Mouse (Mus musculus): Measurements from ENCODE around the gene Terf2. TPM values are rescaled to one million over a fixed set of nuclear protein-coding genes. Genes with fewer than 3 reads are reported as not detected.

Gene Terf2
- 14.8 and 15.1 TPM in 2 replicates for polyA plus RNA-seq (2014; fragmentation: Nextera tagmentation; extraction: Ambion mirVana)

GRCm38 (mm10) chr8:107096366-107097036 lies at the start of gene Terf2:
Gene Terf2 (minus strand): TSS chr8:107096547.
- Histone ChIP-seq H3K27me3 (replicated peaks; ENCODE audit: control insufficient read depth, insufficient read depth, low read length) (no peaks in the 10 kb centered on the region), H3K36me3 (ENCODE audit: control insufficient read depth, insufficient read depth, low read length) (peaks cover 22% of the 10 kb centered on the region; the same call in 1 of the 2 replicates), H3K27ac (replicated peaks; ENCODE audit: low read depth, low read length) (peak within 1 kb of the TSS; percentile 93), H3K9me3 (ENCODE audit: control insufficient read depth, low read length) (no peaks in the 10 kb centered on the region), H3K4me3 (ENCODE audit: low read depth, low read length) (peak within 1 kb of the TSS; percentile 88), H3K4me1 (ENCODE audit: control insufficient read depth, insufficient read depth, low read length) (peaks cover 10% of the 10 kb centered on the region), H3K4me2 (ENCODE audit: low read depth, low read length) (peak within 1 kb of the TSS; percentile 74), H3K9ac (ENCODE audit: low read depth, low read length) (peak within 1 kb of the TSS; percentile 94)
- WGBS = 7% methylated on average over 15 of the region's 39 CpGs
- ATAC-seq (ENCODE audit: low read depth) (peak; percentile 97), DNase-seq (ENCODE audit: low spot score) (peak; percentile 98)

GRCm38 (mm10) chr8:107143501-107143900 lies 47.2 kb upstream of the Terf2 start:
- no peak overlapping the region for H3K9ac ChIP-seq (ENCODE audit: low read depth, low read length)
- no peak overlapping the region for H3K4me3 ChIP-seq (ENCODE audit: low read depth, low read length)
- H3K4me2 ChIP-seq (ENCODE audit: low read depth, low read length) = no peak overlapping the region
- H3K27me3 ChIP-seq (replicated peaks; ENCODE audit: control insufficient read depth, insufficient read depth, low read length) = no peaks in the 10 kb centered on the region
- no peak for DNase-seq (ENCODE audit: low spot score)
- 64% methylated on average over 4 of the region's 4 CpGs for WGBS
- H3K27ac ChIP-seq (replicated peaks; ENCODE audit: low read depth, low read length) = no peak overlapping the region
- H3K36me3 ChIP-seq (ENCODE audit: control insufficient read depth, insufficient read depth, low read length) = no peaks in the 10 kb centered on the region
- no peaks in the 10 kb centered on the region for H3K9me3 ChIP-seq (ENCODE audit: control insufficient read depth, low read length)
- no peak for ATAC-seq (ENCODE audit: low read depth)
- H3K4me1 ChIP-seq (ENCODE audit: control insufficient read depth, insufficient read depth, low read length) = no peaks in the 10 kb centered on the region

GRCm38 (mm10) chr8:107142539-107142938 lies 46.2 kb upstream of the Terf2 start:
- Histone ChIP-seq H3K9ac (ENCODE audit: low read depth, low read length) (no peak overlapping the region), H3K4me2 (ENCODE audit: low read depth, low read length) (no peak overlapping the region), H3K9me3 (ENCODE audit: control insufficient read depth, low read length) (no peaks in the 10 kb centered on the region), H3K4me3 (ENCODE audit: low read depth, low read length) (no peak overlapping the region), H3K36me3 (ENCODE audit: control insufficient read depth, insufficient read depth, low read length) (no peaks in the 10 kb centered on the region), H3K4me1 (ENCODE audit: control insufficient read depth, insufficient read depth, low read length) (no peaks in the 10 kb centered on the region), H3K27me3 (replicated peaks; ENCODE audit: control insufficient read depth, insufficient read depth, low read length) (no peaks in the 10 kb centered on the region), H3K27ac (replicated peaks; ENCODE audit: low read depth, low read length) (no peak overlapping the region)
- DNase-seq (ENCODE audit: low spot score) (no peak), ATAC-seq (ENCODE audit: low read depth) (no peak)
- WGBS = 83% methylated on average over 4 of the region's 4 CpGs

GRCm38 (mm10) chr8:107139704-107140470 lies 43.5 kb upstream of the Terf2 start:
- DNase-seq (ENCODE audit: low spot score) (peak; percentile 61), ATAC-seq (ENCODE audit: low read depth) (peak; percentile 55; the same call in 1 of the 2 replicates)
- no peak overlapping the region for H3K9ac ChIP-seq (ENCODE audit: low read depth, low read length)
- H3K27me3 ChIP-seq (replicated peaks; ENCODE audit: control insufficient read depth, insufficient read depth, low read length) = no peaks in the 10 kb centered on the region
- H3K27ac ChIP-seq (replicated peaks; ENCODE audit: low read depth, low read length) = no peak overlapping the region
- 56% methylated on average over 13 of the region's 13 CpGs for WGBS
- H3K4me1 ChIP-seq (ENCODE audit: control insufficient read depth, insufficient read depth, low read length) = no peaks in the 10 kb centered on the region
- no peak overlapping the region for H3K4me3 ChIP-seq (ENCODE audit: low read depth, low read length)
- H3K9me3 ChIP-seq (ENCODE audit: control insufficient read depth, low read length) = no peaks in the 10 kb centered on the region
- no peaks in the 10 kb centered on the region for H3K36me3 ChIP-seq (ENCODE audit: control insufficient read depth, insufficient read depth, low read length)
- no peak overlapping the region for H3K4me2 ChIP-seq (ENCODE audit: low read depth, low read length)

GRCm38 (mm10) chr8:107138338-107138737 lies 42.0 kb upstream of the Terf2 start:
- Histone ChIP-seq H3K4me1 (ENCODE audit: control insufficient read depth, insufficient read depth, low read length) (no peaks in the 10 kb centered on the region), H3K4me3 (ENCODE audit: low read depth, low read length) (no peak overlapping the region), H3K36me3 (ENCODE audit: control insufficient read depth, insufficient read depth, low read length) (no peaks in the 10 kb centered on the region), H3K4me2 (ENCODE audit: low read depth, low read length) (no peak overlapping the region), H3K27ac (replicated peaks; ENCODE audit: low read depth, low read length) (no peak overlapping the region), H3K27me3 (replicated peaks; ENCODE audit: control insufficient read depth, insufficient read depth, low read length) (no peaks in the 10 kb centered on the region), H3K9ac (ENCODE audit: low read depth, low read length) (no peak overlapping the region), H3K9me3 (ENCODE audit: control insufficient read depth, low read length) (no peaks in the 10 kb centered on the region)
- WGBS = 88% methylated on average over 5 of the region's 5 CpGs
- ATAC-seq (ENCODE audit: low read depth) (no peak), DNase-seq (ENCODE audit: low spot score) (no peak)

- DNase-seq (ENCODE audit: low spot score) (no peak), ATAC-seq (ENCODE audit: low read depth) (no peak)
- Histone ChIP-seq H3K4me1 (ENCODE audit: control insufficient read depth, insufficient read depth, low read length) (peaks cover 7% of the 10 kb centered on the region), H3K9ac (ENCODE audit: low read depth, low read length) (no peak overlapping the region), H3K9me3 (ENCODE audit: control insufficient read depth, low read length) (no peaks in the 10 kb centered on the region), H3K27me3 (replicated peaks; ENCODE audit: control insufficient read depth, insufficient read depth, low read length) (no peaks in the 10 kb centered on the region), H3K4me3 (ENCODE audit: low read depth, low read length) (no peak overlapping the region), H3K4me2 (ENCODE audit: low read depth, low read length) (no peak overlapping the region), H3K27ac (replicated peaks; ENCODE audit: low read depth, low read length) (no peak overlapping the region), H3K36me3 (ENCODE audit: control insufficient read depth, insufficient read depth, low read length) (no peaks in the 10 kb centered on the region)
- WGBS = 86% methylated on average over 6 of the region's 6 CpGs
Measured at GRCm38 (mm10) chr8:107137591-107137990, 41.2 kb upstream of the Terf2 start.

- Histone ChIP-seq H3K9ac (ENCODE audit: low read depth, low read length) (no peak overlapping the region), H3K27me3 (replicated peaks; ENCODE audit: control insufficient read depth, insufficient read depth, low read length) (no peaks in the 10 kb centered on the region), H3K27ac (replicated peaks; ENCODE audit: low read depth, low read length) (peak overlapping the region; percentile 24; the same call in 1 of the 2 replicates), H3K4me1 (ENCODE audit: control insufficient read depth, insufficient read depth, low read length) (peaks cover 8% of the 10 kb centered on the region), H3K9me3 (ENCODE audit: control insufficient read depth, low read length) (no peaks in the 10 kb centered on the region), H3K4me3 (ENCODE audit: low read depth, low read length) (no peak overlapping the region), H3K36me3 (ENCODE audit: control insufficient read depth, insufficient read depth, low read length) (no peaks in the 10 kb centered on the region), H3K4me2 (ENCODE audit: low read depth, low read length) (no peak overlapping the region)
- 39% methylated on average over 8 of the region's 8 CpGs for WGBS
- ATAC-seq (ENCODE audit: low read depth) = no peak
- DNase-seq (ENCODE audit: low spot score) = no peak
Measured at GRCm38 (mm10) chr8:107136003-107136612, 39.8 kb upstream of the Terf2 start.

GRCm38 (mm10) chr8:107133881-107134280 lies 37.5 kb upstream of the Terf2 start:
- no peak overlapping the region for H3K4me2 ChIP-seq (ENCODE audit: low read depth, low read length)
- ATAC-seq (ENCODE audit: low read depth) (peak; percentile 66; the same call in 1 of the 2 replicates), DNase-seq (ENCODE audit: low spot score) (peak; percentile 57)
- no peak overlapping the region for H3K4me3 ChIP-seq (ENCODE audit: low read depth, low read length)
- WGBS = 37% methylated on average over 6 of the region's 6 CpGs
- H3K27me3 ChIP-seq (replicated peaks; ENCODE audit: control insufficient read depth, insufficient read depth, low read length) = no peaks in the 10 kb centered on the region
- peaks cover 20% of the 10 kb centered on the region for H3K4me1 ChIP-seq (ENCODE audit: control insufficient read depth, insufficient read depth, low read length)
- H3K9me3 ChIP-seq (ENCODE audit: control insufficient read depth, low read length) = no peaks in the 10 kb centered on the region
- H3K27ac ChIP-seq (replicated peaks; ENCODE audit: low read depth, low read length) = 0 out of 2 replicates have a peak overlapping the region, but pooled peaks have one; percentile 7
- no peaks in the 10 kb centered on the region for H3K36me3 ChIP-seq (ENCODE audit: control insufficient read depth, insufficient read depth, low read length)
- peak overlapping the region; percentile 15; the same call in 1 of the 2 replicates for H3K9ac ChIP-seq (ENCODE audit: low read depth, low read length)

Data from embryonic facial prominence, embryonic 14.5 days (tissue).